Mouse (Mus musculus): Measurements from ENCODE around the gene Itpa. TPM values are rescaled to one million over a fixed set of nuclear protein-coding genes. Genes with fewer than 3 reads are reported as not detected.

The Itpa gene
- polyA plus RNA-seq (2015; fragmentation: Nextera tagmentation; extraction: Ambion mirVana), result 121 and 134 TPM in 2 replicates

DNA sequence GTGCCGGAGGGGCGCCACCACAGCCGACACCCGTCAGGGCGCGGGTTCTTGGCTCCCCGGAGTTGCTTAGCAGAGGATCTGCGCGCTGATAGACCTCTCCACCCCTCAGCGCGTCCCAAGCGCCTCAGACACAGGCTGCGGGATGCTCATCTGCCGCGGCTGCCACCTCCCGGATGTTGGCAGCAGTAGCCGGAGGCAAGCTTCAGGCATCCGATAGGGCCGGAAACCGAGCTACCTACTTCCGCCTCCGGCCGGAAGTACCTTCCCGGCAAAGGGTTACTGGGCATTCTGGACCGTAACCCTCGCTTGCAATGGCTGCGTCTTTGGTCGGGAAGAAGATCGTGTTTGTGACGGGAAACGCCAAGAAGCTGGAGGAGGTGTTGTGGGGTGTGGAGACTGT is at the start of gene Itpa:
Itpa (plus strand) TSS at position 52 of the 400 bp plus-strand sequence.
- H3K9ac ChIP-seq, result peak within 1 kb of the TSS; percentile 81
- WGBS, result under 1% methylated on average over 31 of the region's 31 CpGs

DNA sequence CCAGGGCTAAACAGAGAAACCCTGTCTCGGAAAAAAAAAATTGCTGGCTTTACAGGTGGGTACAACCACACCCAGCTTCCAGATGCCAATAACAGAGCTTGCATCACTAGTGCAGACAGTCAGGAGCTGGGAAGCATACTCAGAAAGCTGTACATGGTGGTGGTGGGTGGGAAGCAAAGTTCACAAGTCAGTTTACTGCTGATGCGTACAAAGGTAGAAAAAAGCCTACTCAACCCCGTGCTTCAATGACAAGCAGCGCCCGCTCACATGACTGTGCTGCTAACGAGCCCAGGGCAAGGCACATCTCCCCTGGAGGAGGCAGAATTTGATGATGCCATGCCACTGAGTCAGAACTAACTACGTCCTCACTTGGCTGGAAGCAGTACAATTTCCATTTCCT is 48.4 kb upstream of the Itpa start:
- no peak overlapping the region for H3K4me2 ChIP-seq
- WGBS, result 96% methylated on average over 7 of the region's 7 CpGs
- no peak overlapping the region for H3K9ac ChIP-seq
- H3K36me3 ChIP-seq, result peaks cover 58% of the 10 kb centered on the region
- no peak for ATAC-seq (ENCODE audit: low read depth)
- no peak overlapping the region for H3K27ac ChIP-seq (replicated peaks)
- H3K4me1 ChIP-seq (replicated peaks), result no peaks in the 10 kb centered on the region
- no peak overlapping the region for H3K4me3 ChIP-seq
- H3K9me3 ChIP-seq, result no peaks in the 10 kb centered on the region
- no peaks in the 10 kb centered on the region for H3K27me3 ChIP-seq

More for the DNA sequence above, at the start of gene Itpa:
- Histone ChIP-seq H3K4me1 (replicated peaks) (peaks cover 40% of the 10 kb centered on the region), H3K27ac (replicated peaks) (peak within 1 kb of the TSS; percentile 92), H3K4me3 (peak within 1 kb of the TSS; percentile 73), H3K4me2 (peak within 1 kb of the TSS; percentile 93), H3K27me3 (no peaks in the 10 kb centered on the region), H3K9me3 (no peaks in the 10 kb centered on the region), H3K36me3 (peaks cover 15% of the 10 kb centered on the region)
- peak; percentile 70 for ATAC-seq (ENCODE audit: low read depth)

- H3K9me3 ChIP-seq, result no peaks in the 10 kb centered on the region
- 60% methylated on average over 3 of the region's 3 CpGs for WGBS
- peak overlapping the region; percentile 98 for H3K4me2 ChIP-seq
- no peak for ATAC-seq (ENCODE audit: low read depth)
- peaks cover 15% of the 10 kb centered on the region for H3K4me1 ChIP-seq (replicated peaks)
- peaks cover 3% of the 10 kb centered on the region for H3K27me3 ChIP-seq
- peak overlapping the region; percentile 75; the same call in 1 of the 2 replicates for H3K4me3 ChIP-seq
- H3K9ac ChIP-seq, result peak overlapping the region; percentile 91; the same call in 1 of the 2 replicates
- peaks cover 33% of the 10 kb centered on the region for H3K36me3 ChIP-seq
- no peak overlapping the region for H3K27ac ChIP-seq (replicated peaks)
Observed at GRCm38 (mm10) chr2:130628424-130628823, 39.0 kb upstream of the Itpa start.

GRCm38 (mm10) chr2:130629080-130629838 is 38.2 kb upstream of the Itpa start:
- Histone ChIP-seq H3K27ac (replicated peaks) (peak overlapping the region; percentile 46), H3K4me1 (replicated peaks) (peaks cover 19% of the 10 kb centered on the region), H3K36me3 (peaks cover 30% of the 10 kb centered on the region), H3K9ac (peak overlapping the region; percentile 91), H3K27me3 (peaks cover 11% of the 10 kb centered on the region), H3K9me3 (no peaks in the 10 kb centered on the region), H3K4me3 (peak overlapping the region; percentile 75), H3K4me2 (peak overlapping the region; percentile 98)
- ATAC-seq (ENCODE audit: low read depth), result peak; percentile 69
- 2% methylated on average over 37 of the region's 37 CpGs for WGBS

DNA sequence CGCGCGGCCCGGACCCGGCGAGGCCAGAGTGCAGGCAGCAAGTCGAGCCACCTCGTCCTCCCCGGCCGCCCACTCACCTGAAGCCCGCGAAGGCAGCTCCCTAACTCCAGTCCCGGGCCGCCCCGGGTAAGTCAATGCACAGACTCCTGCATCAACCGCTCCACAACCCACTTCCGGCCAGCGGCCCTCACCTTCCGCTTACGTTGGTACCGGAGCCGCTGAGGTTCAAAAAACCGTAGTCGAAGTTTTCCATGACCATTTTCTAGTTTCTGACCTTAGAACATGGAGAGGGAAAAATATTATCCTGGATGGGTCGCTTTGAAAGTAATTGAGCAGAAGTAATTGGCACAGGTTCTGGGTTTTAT is 37.6 kb upstream of the Itpa start, which contains the start of the genes Fastkd5 and Ubox5:
Fastkd5 (minus strand) TSS at position 189 of the 365 bp plus-strand sequence.
Ubox5 (minus strand) TSS at position 200 of the 365 bp plus-strand sequence.
- ATAC-seq (ENCODE audit: low read depth), result peak; percentile 85
- Histone ChIP-seq H3K27ac (replicated peaks) (peak within 1 kb of the TSS; percentile 46), H3K9me3 (no peaks in the 10 kb centered on the region), H3K4me3 (peak within 1 kb of the TSS; percentile 75), H3K4me2 (peak within 1 kb of the TSS; percentile 98), H3K36me3 (peaks cover 33% of the 10 kb centered on the region), H3K9ac (peak within 1 kb of the TSS; percentile 91), H3K27me3 (peaks cover 17% of the 10 kb centered on the region), H3K4me1 (replicated peaks) (peaks cover 25% of the 10 kb centered on the region)
- WGBS, result 0% methylated on average over 25 of the region's 25 CpGs

- H3K4me2 ChIP-seq, result no peak overlapping the region
- peaks cover 38% of the 10 kb centered on the region for H3K4me1 ChIP-seq (replicated peaks)
- H3K27ac ChIP-seq (replicated peaks), result no peak overlapping the region
- H3K9ac ChIP-seq, result no peak overlapping the region
- H3K4me3 ChIP-seq, result no peak overlapping the region
- peaks cover 43% of the 10 kb centered on the region for H3K27me3 ChIP-seq
- no peak for ATAC-seq (ENCODE audit: low read depth)
- 59% methylated on average over 1 of the region's 1 CpGs for WGBS
- peaks cover 24% of the 10 kb centered on the region for H3K36me3 ChIP-seq
- H3K9me3 ChIP-seq, result no peaks in the 10 kb centered on the region
Observed at GRCm38 (mm10) chr2:130632416-130632815, 35.0 kb upstream of the Itpa start.

GRCm38 (mm10) chr2:130632887-130633675 is 34.3 kb upstream of the Itpa start:
- no peak overlapping the region for H3K9ac ChIP-seq
- no peaks in the 10 kb centered on the region for H3K9me3 ChIP-seq
- peaks cover 49% of the 10 kb centered on the region for H3K27me3 ChIP-seq
- peaks cover 20% of the 10 kb centered on the region for H3K36me3 ChIP-seq
- peaks cover 38% of the 10 kb centered on the region for H3K4me1 ChIP-seq (replicated peaks)
- no peak overlapping the region for H3K4me3 ChIP-seq
- ATAC-seq (ENCODE audit: low read depth), result no peak
- H3K4me2 ChIP-seq, result no peak overlapping the region
- no peak overlapping the region for H3K27ac ChIP-seq (replicated peaks)
- 53% methylated on average over 5 of the region's 5 CpGs for WGBS

GRCm38 (mm10) chr2:130634006-130634738 is 33.2 kb upstream of the Itpa start:
- H3K9ac ChIP-seq, result peak overlapping the region; percentile 66; the same call in 1 of the 2 replicates
- no peak for ATAC-seq (ENCODE audit: low read depth)

GRCm38 (mm10) chr2:130634739-130635411 is 32.5 kb upstream of the Itpa start:
- H3K27ac ChIP-seq (replicated peaks), result no peak overlapping the region
- H3K4me1 ChIP-seq (replicated peaks), result peaks cover 26% of the 10 kb centered on the region
- peak overlapping the region; percentile 58 for H3K4me2 ChIP-seq
- WGBS, result 1% methylated on average over 38 of the region's 38 CpGs
- peaks cover 65% of the 10 kb centered on the region for H3K27me3 ChIP-seq
- H3K4me3 ChIP-seq, result peak overlapping the region; percentile 31
- peaks cover 20% of the 10 kb centered on the region for H3K36me3 ChIP-seq
- H3K9ac ChIP-seq, result peak overlapping the region; percentile 66
- peak; percentile 6; the same call in 1 of the 2 replicates for ATAC-seq (ENCODE audit: low read depth)
- no peaks in the 10 kb centered on the region for H3K9me3 ChIP-seq

More at GRCm38 (mm10) chr2:130634006-130634738, 33.2 kb upstream of the Itpa start:
- peaks cover 20% of the 10 kb centered on the region for H3K36me3 ChIP-seq
- no peak overlapping the region for H3K27ac ChIP-seq (replicated peaks)
- H3K27me3 ChIP-seq, result peaks cover 60% of the 10 kb centered on the region
- 11% methylated on average over 14 of the region's 14 CpGs for WGBS
- peak overlapping the region; percentile 58 for H3K4me2 ChIP-seq
- H3K9me3 ChIP-seq, result no peaks in the 10 kb centered on the region
- peaks cover 28% of the 10 kb centered on the region for H3K4me1 ChIP-seq (replicated peaks)
- H3K4me3 ChIP-seq, result peak overlapping the region; percentile 31

GRCm38 (mm10) chr2:130635847-130636246 is 31.6 kb upstream of the Itpa start:
- Histone ChIP-seq H3K36me3 (peaks cover 20% of the 10 kb centered on the region), H3K4me2 (peak overlapping the region; percentile 58; the same call in 1 of the 2 replicates), H3K27me3 (peaks cover 68% of the 10 kb centered on the region), H3K4me1 (replicated peaks) (peaks cover 23% of the 10 kb centered on the region), H3K9me3 (no peaks in the 10 kb centered on the region), H3K4me3 (no peak overlapping the region), H3K27ac (replicated peaks) (no peak overlapping the region), H3K9ac (no peak overlapping the region)
- 12% methylated on average over 21 of the region's 21 CpGs for WGBS
- ATAC-seq (ENCODE audit: low read depth), result no peak

GRCm38 (mm10) chr2:130638101-130638611 is 29.3 kb upstream of the Itpa start:
- Histone ChIP-seq H3K4me2 (no peak overlapping the region), H3K36me3 (peaks cover 20% of the 10 kb centered on the region), H3K9ac (no peak overlapping the region), H3K9me3 (no peaks in the 10 kb centered on the region), H3K4me3 (no peak overlapping the region), H3K4me1 (replicated peaks) (peaks cover 40% of the 10 kb centered on the region), H3K27me3 (peaks cover 73% of the 10 kb centered on the region), H3K27ac (replicated peaks) (no peak overlapping the region)
- no peak for ATAC-seq (ENCODE audit: low read depth)
- WGBS, result 29% methylated on average over 16 of the region's 16 CpGs
